Mouse (Mus musculus) layer of hippocampus, adult 9-10 months (tissue): ENCODE measurements at regions not wholly inside any gene's neighbourhood (a gene's known extent, or its start where the extent isn't known, plus 50 kb on each side); places are given as distances from the start of the nearest gene placed in this dataset.

ENCODE experiments used
- DNase-seq: peaks from one replicate; pipeline ENCODE4 v3.0.0; 2022; ENCODE audit warnings: low spot score

DNA sequence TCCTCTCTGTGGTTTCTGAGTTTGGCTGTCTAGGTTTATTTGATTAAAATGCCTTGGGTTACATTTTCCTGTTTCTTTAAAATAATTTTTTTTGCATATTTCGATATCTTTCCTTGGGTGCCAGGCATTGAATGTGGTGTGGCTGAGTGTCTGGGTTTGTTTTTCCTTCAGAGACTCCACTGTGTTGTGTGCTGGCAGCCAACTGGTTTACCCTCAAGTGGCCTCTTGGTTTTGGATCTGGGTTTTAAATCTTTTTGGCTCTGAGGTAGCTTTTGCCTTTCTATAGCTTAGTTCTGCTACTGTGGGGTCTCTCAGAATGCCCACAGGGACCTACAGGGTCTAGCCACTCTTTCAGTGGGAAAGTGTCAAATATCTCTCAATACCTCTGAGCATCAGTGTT, 399.2 kb downstream of the Rps24 start:
- no peak for DNase-seq

DNA sequence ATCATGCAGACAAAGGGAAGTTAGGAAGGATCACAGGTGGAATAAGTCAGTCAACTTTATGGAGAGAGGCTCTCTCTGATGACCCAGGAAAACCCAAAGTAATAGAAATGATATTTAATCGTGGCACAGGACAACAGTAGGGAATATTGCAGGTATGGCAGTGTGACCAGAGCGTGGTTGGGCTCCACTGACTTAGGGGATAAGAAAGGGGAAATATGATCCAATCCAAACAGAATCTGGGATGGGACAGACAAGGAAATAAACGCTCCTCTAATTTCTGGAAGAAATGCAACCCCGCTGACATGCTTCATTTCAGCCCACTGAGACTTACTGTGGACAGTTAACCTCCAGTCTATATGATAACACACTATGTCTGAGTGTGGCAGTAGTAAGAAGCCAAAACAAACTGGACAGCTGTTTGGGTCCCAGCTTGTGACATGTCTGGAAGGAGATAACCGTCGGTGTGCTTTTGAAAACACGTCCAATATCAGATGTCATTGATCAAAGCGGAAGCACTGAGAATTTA, 400.0 kb downstream of the Rps24 start:
- no peak for DNase-seq

DNA sequence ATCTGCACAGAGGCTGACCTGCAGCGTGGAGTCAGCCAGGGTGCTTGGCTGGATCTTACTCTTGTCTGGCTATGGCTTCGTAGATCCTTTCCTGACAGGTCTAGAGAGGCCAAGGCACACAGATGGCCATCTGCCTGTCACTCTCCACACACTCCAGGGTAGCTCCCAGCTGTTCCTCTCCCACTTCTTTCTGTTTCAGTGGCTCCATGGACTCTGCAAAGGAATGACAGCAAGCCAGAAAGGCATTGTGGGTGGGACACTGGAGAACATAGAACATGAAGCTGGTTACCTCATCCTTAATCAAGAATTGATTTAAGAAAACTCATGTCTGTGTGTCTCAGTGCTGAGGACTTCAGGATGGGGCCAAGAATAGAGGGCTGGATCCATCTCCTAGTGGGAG, 403.9 kb downstream of the Rps24 start:
- DNase-seq, result no peak

DNA sequence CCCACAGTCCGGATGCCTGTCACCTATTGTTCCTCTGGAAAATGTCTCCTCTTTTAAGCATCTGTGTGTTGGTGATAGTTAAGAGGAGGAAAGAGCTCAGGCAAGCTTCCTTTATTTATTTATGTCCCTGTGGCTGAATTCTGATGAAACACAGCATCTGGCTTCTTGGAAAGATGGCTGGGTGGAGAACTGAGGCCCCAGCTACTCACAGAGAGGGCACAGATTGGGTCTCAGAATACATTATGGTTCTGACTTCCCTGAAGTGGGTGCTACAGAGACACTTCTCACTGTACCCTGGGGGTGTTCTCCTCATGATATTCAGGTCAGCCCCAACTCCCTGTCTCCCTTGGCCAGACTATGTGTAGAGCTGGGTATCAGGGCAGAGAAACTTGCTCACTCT, 408.3 kb downstream of the Rps24 start:
- DNase-seq, result no peak

DNA sequence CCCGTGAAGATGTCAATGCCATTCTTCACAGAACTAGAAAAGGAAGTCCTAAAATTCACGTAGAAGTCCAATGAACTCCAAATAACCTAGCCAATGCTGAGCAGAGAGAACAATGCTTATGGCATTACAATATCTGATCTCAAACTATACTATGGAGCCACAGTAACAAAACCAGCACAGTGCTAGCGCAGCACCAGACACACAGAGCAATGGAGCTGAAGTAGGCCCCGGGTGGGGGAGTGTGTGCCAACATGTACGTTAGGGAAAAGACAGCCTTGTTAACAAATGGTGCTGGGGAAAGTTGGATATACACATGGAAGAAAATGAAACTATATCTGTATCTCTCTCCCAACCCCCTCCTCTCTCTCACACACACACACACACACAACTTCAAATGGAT, 409.8 kb downstream of the Rps24 start:
- no peak for DNase-seq

DNA sequence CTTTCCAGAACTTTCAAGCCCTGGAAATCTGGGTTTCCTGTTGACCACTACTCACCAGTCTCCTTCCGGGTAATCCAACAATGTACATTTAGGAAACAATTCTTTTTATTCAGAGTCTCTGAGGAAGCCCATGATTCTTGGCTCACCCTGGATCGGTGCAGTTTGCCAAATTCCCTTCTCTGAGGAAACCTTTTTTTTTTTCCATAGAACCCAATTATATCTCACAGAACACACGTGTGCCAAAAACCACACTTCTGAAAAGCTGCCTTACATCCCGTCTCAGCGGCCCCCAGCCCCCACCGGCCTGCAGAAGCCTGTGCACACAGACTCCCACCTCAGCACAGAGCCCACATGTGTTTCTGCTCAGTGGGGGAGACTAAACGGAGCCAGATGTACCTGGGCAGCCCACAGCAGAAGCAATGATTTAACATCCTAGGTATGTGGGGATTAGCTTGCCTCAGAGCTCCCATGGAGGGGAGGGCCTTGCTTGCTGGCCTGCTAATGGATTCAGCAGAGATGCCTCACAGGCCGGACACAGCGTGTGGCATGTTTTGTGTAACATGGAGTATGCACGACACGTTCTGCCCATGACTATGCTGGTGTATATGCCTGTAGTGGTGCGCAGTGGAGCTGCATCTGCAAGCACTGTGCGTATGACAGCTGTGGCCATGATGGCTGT, 413.7 kb downstream of the Rps24 start:
- no peak for DNase-seq

DNA sequence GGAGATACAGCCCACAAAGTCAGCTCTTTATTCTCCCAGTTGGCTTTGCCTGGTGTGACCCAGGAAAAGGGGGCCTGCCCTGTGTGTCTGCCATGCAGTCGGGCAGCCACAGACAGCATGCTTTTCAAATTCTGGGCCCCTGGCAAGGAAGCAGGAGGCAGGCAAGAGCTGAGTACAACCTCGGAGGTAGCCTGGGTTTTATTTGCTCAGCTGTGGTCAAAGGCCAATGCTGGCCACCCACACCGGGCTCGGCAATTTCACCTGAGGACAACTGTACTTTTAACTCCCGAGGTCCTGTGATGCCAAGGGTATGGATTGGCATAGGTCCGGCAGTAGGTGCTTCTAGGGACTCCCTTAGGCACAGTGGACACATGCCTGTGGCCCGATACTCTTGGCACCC, 414.8 kb downstream of the Rps24 start:
- no peak for DNase-seq

DNA sequence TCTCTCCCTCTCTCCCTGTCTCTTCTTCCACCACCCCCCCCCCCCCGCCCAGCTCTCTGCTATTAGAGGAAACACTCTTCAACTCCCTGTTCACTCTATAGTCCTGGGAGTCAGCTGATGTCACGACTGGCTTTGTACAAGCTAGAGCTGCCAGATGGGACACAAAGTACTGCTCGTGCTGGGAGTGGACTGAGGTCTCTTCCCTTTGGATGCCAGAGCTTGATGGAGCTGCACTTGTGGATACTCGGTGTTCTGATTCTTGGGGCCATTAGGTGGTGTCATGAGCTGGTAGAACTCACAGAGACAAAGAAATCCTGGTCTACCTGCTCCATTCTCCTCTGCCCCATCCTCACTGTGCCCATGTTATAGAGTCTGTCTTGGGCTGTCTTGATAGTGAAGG, 415.9 kb downstream of the Rps24 start:
- no peak for DNase-seq

DNA sequence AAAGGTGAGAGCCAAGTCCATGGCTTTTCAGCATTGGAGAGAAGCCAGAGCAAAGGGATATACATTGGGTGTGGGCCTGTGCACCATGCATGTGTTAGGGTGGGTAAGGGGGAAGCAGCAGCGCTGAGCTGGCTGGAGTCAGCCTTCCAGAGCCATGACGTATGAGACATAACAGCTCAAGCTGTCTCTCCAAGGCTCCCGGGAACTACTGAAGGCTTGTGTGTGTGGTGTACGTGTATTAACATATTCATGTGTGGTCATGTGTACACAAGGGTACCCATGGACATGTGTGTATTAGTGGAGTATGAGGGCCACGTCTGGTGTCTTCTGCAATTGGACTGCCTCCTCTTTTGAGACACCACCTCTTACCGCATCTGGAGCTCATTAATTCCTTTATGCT, 417.8 kb downstream of the Rps24 start:
- DNase-seq, result no peak

DNA sequence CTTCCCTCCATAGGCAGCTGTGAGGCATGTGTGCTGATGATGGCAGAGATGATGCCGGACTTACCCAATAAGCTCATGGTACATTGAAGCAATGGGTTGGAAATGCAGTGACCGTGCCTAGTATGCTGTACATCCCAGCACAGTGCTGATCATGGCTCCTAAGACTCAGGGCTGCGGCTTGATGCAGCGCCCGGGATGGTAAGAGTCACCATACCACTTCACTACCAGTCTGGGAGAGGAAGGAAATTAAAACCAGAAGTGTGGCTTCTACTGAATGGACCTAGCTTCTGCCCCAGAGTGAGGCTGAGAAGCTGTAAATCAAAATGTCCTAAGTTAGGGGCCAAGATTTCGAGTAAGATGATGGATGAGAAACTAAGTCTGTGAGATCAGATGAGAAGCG, 420.0 kb downstream of the Rps24 start:
- no peak for DNase-seq

DNA sequence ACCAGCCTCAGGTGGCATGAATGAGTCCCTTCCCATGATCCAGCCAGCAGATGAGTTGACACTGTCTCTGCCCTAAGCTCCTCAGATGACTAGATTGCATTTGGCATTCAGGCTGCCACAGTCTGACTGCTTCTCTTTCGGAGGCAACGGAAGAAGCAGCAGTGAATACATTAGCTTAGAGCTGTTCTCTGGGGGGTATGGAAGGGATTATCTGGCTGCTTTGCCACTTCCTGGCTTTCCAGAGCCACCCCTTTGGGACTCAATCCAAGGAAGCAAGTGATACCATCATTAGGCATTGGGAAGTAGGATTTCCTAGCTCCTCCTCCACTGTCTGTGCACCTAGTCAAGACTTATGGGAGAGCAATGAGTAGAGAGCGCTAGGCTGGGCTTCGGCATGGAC, 421.5 kb downstream of the Rps24 start:
- DNase-seq, result no peak

DNA sequence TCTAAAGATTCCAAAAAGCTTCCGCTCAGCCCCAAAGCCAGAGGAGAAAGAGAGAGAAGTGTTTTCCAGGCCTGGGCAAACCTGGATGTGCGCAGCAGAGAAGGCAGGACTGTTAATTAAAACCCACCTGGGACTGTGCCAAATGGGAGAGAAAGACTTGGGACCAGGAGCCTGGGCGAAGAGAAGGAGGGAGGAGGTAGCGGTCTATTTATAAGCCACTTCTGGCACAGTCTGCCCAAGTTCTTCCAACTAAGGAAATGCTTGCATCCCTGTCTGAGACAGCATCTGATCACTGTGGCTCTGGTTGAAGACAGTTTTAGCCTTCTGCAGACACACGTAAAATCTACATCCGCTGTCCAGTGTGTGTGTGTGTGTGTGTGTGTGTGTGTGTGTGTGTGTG, 424.7 kb downstream of the Rps24 start:
- peak; percentile 30 for DNase-seq

DNA sequence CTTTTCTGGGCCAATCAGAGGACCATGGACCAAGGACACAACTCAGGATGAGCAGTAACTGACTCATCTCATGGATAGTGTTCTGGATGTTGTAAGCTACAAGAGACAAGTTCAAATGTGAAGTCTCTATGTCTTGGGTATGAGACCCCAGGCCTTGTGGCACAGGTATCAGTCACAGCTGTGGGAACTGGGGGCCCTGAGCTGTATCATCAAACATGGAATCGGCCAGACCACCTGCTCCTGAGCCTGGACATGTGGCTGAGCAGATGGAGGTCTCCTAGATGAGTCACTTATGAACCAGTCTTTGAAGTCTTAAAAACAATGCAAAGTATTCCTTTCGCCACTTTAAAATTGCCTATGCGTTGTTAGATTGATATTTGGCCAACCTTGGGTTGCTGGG, 432.1 kb downstream of the Rps24 start:
- DNase-seq, result no peak

DNA sequence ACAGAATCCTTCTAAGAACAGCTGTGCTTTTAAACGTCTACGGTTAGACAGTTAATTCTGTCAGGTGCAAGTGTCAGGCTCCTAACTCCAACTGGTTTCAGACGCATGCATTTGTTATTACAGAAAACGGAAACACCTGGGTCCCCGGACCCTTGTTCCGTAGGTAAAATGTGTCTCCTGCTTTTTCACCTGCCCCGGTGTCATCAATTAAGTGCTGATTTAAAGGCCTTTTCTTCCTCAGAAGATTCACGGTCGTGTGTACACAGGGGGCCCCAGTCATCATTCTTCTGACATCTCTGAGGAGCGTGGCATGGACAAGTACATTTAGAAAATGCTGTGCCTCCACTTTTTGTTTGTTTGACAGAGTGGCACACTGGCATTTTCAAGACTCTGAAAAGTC, 435.1 kb downstream of the Rps24 start:
- no peak for DNase-seq

DNA sequence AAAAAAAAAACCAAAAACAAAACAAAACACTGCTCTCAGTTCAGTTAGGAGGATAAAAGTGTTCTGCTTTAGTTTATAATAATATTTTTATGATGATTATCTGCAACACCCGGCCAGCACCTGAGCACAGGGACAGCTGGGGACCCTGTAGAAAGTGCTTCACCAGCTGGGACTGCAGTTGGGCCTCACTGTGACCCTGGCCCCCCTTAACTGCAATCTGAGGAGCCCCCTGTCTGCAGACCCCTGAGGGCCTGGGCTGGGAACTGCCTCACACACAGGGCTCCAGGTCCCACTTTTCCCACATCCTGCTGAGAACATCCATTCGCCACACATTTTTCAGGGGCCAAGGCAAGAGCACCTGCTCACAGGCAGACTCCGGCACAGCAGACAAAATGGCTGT, 437.6 kb downstream of the Rps24 start:
- DNase-seq, result no peak

DNA sequence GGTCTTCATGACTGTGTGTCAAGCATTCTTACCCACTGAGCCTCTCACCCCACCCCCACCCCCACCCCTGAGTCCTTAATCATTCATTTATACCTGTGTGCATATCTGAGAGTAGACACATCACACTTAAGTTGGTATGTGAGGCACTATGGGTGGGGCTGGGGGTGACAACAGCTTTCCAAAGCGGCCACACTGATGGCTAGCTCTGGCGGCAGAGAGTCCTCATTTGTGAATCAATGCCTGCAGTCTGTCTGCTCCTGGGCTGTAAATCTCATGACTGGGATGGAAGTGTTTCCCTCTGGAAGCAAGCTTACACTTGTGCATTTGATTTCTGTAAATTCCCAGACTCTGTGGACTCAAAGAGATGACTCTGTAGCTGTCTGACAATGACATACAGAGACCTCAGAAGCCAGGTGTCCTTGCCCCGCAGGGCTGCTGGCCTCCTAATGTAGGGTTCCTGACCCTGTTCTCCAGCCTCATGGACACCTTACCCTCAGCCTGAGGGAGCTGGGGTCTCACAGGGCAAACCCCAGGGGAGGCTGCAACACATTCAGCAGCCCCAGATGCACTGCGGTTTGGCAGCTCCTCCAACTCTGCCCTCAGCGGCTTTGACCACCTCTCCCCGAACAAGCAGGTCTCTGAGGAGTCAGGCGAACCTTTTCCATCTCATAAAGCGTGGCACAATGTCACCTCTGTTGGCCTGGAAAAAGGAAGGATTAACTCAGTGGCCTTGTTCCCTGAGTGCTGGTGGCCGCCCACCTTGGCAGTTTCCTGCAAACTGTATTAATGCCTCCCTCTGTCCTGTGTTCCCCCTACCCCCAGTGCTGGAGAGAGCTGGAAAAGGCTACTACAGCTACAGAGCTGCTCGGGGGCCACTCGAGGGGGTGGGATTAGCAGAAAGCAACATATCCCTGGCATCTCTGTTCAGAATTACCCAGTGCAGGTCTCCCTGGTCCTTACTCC, 439.4 kb downstream of the Rps24 start:
- DNase-seq, result no peak

DNA sequence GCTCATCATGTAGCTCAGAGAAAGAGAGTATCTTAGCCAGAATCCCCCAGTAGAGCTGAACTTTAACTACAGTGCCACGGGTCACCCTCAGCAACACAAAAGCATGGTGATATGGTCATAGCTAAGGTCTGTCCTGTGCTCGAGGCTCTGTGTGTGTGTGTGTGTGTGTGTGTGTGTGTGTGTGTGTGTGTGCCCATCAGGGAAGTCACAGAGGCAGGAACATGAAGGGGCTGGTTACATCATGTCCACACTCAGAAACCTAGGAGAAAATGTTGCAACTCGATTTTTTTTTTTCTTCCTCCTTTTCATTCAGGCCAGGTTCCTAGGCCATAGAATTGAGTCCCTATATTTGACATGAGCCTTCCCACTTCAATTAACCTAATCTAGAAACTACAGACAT, 441.8 kb downstream of the Rps24 start:
- DNase-seq, result no peak

DNA sequence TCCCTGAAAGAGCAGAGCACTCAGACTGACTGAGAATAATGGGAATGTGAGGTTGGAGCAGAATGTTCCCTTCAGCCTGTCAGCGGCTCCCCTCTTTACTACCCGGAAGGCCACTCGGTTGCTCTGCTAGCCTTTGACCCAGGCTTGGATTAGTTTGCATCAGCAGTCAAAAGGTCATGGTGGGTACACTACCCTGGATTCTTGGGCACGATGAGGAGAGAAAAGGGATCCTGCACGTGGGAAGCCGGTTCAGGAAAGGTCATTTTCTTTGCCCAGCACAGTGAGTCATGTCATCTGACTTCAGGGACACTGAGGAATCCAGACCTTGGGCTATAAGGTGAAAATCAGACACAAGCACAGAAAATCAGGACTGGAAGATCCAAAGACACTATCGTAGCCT, 443.3 kb downstream of the Rps24 start:
- no peak for DNase-seq

DNA sequence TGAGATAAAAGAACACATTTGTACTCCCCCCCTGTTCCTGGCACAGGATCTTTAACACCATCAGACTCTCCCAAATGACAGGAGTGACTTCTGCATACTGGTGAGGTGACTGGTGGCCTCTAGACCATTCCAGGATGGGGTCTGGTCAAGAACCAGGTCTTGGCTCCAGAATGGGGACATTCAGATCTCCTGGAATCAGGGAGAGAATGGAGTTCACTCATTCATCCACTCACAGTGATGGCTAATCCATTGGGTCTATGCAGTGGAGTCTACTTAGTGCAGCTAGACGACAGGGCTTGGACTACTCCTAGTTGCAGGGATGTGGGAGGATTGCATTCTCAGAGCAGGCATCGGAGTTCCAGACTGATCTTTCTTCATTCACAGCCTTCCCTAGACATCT, 451.0 kb downstream of the Rps24 start:
- DNase-seq, result no peak

DNA sequence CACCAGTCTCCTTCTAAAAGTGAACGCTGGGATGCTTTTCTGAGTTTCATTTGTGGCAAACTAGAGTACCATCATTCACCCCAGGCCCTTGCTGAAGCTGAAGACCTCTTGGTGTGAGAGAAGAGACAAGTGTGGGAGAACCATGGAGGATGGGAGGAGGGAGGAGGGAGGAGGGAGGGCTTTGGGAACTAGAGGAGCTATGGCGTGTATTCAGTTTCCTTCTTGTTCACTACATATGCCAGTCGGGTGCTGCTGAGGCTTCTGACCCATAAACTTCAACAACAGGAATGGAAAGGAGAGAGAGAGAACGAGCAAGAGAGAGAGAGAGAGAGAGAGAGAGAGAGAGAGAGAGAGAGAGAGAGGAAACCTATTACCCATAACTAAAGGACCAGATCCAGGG, 452.1 kb downstream of the Rps24 start:
- no peak for DNase-seq

DNA sequence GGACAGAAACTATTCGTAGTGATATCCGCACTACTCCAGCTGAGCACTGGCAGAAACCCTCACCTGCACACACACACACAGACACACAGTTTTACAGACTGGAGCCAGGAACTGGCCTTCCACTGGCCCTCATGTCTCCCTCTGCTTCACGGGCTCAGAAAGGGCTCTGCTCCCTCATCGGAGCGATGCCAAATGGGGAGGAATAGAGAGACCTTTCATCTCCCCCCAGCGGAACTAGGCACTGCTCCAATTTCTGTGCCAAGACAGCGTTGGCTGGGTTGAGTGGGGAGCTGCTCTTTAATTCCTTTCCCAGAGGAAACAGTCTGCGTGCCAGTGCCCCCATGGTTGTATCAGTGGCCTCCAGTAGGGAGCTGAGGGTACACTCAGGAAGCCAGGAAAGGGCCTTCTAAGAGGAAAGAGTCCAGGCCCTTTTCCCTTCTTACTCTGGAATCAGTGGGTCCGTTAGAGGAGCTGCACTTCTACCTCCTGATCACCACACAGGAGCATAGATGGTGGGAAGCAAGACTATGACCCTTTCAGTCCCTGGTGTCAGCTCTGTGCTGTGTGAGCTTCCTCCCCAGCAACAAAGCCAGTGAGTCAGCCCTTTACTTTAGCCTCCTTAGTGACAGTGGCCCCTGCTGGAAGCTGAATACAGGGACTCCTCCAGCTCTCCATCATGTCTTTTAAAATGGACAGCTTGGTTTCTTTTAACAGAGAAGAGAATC, 452.7 kb downstream of the Rps24 start:
- peak; percentile 40 for DNase-seq

DNA sequence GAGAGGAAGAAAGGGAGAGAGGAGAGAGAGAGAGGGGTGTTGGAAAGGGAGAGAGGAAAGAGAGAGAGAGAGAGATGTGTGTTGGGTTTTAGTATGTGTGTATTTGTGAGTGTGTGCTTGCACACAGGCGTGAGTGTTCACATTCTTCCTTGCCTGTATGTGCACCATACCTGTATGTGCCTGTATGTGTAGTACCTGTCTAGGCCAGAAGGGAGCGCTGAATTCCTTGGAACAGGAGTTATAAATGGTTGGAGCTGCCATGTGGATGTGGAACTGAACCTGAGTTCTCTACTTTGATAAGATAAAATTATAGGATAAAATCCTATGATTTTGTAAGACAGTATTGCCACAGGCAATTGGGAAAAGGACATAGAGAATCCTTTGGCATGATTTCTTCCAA, 458.8 kb downstream of the Rps24 start:
- no peak for DNase-seq

DNA sequence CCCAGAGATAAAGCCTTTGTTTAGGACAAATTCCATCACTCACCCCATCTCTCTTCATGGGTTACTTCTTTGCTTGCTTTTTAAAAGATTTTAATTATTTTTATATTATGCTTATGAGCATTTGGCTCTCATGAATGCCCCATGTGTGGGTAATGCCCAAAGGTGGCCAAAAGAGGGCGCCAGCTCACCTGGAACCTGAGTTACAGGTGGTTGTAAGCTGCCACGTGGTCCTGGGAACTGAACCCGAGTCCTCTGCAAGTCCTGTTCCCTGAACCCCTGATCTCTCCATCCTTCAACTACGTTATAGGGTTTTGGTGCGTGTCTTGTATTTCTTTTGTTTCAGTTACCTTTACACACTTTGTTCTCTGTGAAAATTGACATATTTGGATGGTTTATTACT, 460.2 kb downstream of the Rps24 start:
- DNase-seq, result no peak
